Mouse (Mus musculus) limb, embryonic 12.5 days (tissue): ENCODE measurements at regions not wholly inside any gene's neighbourhood (a gene's known extent, or its start where the extent isn't known, plus 50 kb on each side); places are given as distances from the start of the nearest gene placed in this dataset.

ENCODE experiments used
- ATAC-seq: fragments of 200-750 bp; cut with Nextera tagmentation; 2 replicates; pipeline ENCODE4 v1.8.0; 2017; ENCODE audit warnings: low read depth, moderate TSS enrichment; ENCODE audit not compliant: insufficient number of reproducible peaks, insufficient read depth, low FRiP score, low TSS enrichment
- H3K27ac ChIP-seq: fragments of 300-500 bp; sonication (generic); 2 replicates; pipeline ENCODE4 v1.5.1; 2016; ENCODE audit warnings: mild to moderate bottlenecking, moderate library complexity
- H3K27me3 ChIP-seq: fragments of 300-500 bp; sonication (generic); 2 replicates; pipeline ENCODE4 v1.6.1; 2016; ENCODE audit warnings: mild to moderate bottlenecking, moderate library complexity
- H3K36me3 ChIP-seq: fragments of 300-500 bp; sonication (generic); 2 replicates; pipeline ENCODE4 v1.6.1; 2016; ENCODE audit warnings: mild to moderate bottlenecking, moderate library complexity
- H3K4me1 ChIP-seq: fragments of 300-500 bp; sonication (generic); replicated peaks from 2 replicates; pipeline ENCODE4 v1.6.1; 2016
- H3K4me2 ChIP-seq: fragments of 300-500 bp; sonication (generic); 2 replicates; pipeline ENCODE4 v1.6.1; 2016; ENCODE audit warnings: mild to moderate bottlenecking, moderate library complexity
- H3K4me3 ChIP-seq: fragments of 300-500 bp; sonication (generic); replicated peaks from 2 replicates; pipeline ENCODE4 v1.5.1; 2016; ENCODE audit warnings: mild to moderate bottlenecking
- H3K9ac ChIP-seq: fragments of 300-500 bp; sonication (generic); replicated peaks from 2 replicates; pipeline ENCODE4 v1.6.1; 2016; ENCODE audit warnings: mild to moderate bottlenecking, moderate library complexity
- H3K9me3 ChIP-seq: fragments of 300-500 bp; sonication (generic); 2 replicates; pipeline ENCODE4 v1.6.1; 2016; ENCODE audit warnings: mild to moderate bottlenecking, moderate library complexity
- WGBS: fragments of 180-500 bp; shearing (Covaris S2); methylation state at CpG from one replicate; pipeline ENCODE4 v1.1.7; 2016; 5-methylcytosine and 5-hydroxymethylcytosine counted together

- H3K27me3 ChIP-seq: no peaks in the 10 kb centered on the region; the same call in 1 of the 2 replicates
- no peak overlapping the region for H3K27ac ChIP-seq
- H3K4me2 ChIP-seq: no peak overlapping the region
- no peak overlapping the region for H3K4me3 ChIP-seq
- ATAC-seq: no peak
- peaks cover 3% of the 10 kb centered on the region; the same call in 1 of the 2 replicates for H3K4me1 ChIP-seq
- H3K36me3 ChIP-seq: no peaks in the 10 kb centered on the region
- no peak overlapping the region for H3K9ac ChIP-seq
- WGBS: 69% methylated on average over 7 of the region's 7 CpGs
- no peaks in the 10 kb centered on the region for H3K9me3 ChIP-seq
Measured at GRCm38 (mm10) chr3:144107664-144108063, 97.4 kb downstream of the Lmo4 start.

DNA sequence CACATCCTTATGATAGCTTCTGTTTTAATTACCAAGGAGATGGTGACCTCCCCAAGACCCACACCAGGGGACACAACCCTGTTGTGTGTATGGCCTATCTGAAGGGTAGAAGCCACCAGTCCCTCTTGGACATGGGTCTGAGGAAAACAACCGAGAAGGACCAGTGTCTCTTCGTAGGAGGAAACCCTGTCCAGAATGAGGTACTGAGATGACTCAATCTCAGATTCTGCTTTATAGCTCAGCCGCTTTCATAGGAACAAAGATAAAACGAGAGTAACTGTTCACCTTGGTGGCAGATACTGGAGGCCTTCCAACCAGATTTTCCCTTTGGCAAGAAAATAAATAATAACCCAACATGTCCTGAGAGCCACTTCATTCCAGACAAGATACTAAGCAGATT, 100.7 kb downstream of the Lmo4 start:
- Histone ChIP-seq H3K4me3 (no peak overlapping the region), H3K4me2 (no peak overlapping the region), H3K36me3 (no peaks in the 10 kb centered on the region), H3K9me3 (no peaks in the 10 kb centered on the region), H3K9ac (no peak overlapping the region), H3K27me3 (no peaks in the 10 kb centered on the region), H3K27ac (no peak overlapping the region), H3K4me1 (peaks cover 13% of the 10 kb centered on the region)
- ATAC-seq: no peak
- WGBS: 84% methylated on average over 4 of the region's 4 CpGs

DNA sequence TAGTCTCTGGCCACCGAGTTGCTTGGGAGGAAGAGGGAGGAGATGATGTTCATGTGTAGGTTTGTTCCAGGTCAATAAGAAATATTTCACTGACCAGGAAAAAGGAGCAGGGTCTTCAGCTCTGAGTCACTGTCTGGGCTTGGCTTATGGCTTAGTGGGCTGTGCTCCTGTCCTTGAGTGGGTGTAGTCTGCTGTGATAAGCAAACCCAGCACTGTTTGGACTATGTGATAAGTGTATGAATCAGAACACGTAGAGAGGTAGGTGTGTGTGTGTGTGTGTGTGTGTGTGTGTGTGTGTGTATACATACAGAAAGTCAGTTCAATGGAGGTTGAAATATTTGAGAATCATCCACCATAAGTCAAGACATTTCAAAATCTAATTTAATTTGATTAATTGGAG, 105.6 kb downstream of the Lmo4 start:
- Histone ChIP-seq H3K9ac (no peak overlapping the region), H3K4me1 (peaks cover 35% of the 10 kb centered on the region), H3K27me3 (peaks cover 4% of the 10 kb centered on the region; the same call in 1 of the 2 replicates), H3K4me2 (no peak overlapping the region), H3K27ac (no peak overlapping the region), H3K36me3 (no peaks in the 10 kb centered on the region), H3K9me3 (no peaks in the 10 kb centered on the region), H3K4me3 (no peak overlapping the region)
- no peak for ATAC-seq
- WGBS: 84% methylated on average over 2 of the region's 2 CpGs

DNA sequence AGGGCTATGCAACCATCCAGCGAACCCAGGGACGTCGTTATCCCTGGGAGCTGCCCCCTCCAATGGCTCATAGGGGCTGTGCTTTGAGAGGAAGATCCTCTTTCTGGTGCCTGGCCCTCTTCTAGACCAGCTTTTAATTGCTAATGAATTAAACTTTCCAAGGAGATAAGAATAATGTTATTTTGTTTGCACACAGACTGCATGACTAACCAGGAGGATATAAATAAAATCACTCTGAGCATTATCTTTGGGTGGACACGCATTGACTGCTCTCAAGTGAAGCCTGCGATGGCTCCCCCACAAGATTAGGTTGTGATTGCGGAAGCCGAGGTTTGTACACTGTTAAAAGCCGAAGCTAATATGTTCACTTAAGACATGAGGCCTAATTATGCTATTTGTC, 106.3 kb downstream of the Lmo4 start:
- Histone ChIP-seq H3K9ac (no peak overlapping the region), H3K27me3 (peaks cover 4% of the 10 kb centered on the region; the same call in 1 of the 2 replicates), H3K4me2 (no peak overlapping the region), H3K4me1 (peaks cover 35% of the 10 kb centered on the region), H3K36me3 (no peaks in the 10 kb centered on the region), H3K4me3 (no peak overlapping the region), H3K9me3 (no peaks in the 10 kb centered on the region), H3K27ac (no peak overlapping the region)
- ATAC-seq: no peak
- 66% methylated on average over 8 of the region's 8 CpGs for WGBS

DNA sequence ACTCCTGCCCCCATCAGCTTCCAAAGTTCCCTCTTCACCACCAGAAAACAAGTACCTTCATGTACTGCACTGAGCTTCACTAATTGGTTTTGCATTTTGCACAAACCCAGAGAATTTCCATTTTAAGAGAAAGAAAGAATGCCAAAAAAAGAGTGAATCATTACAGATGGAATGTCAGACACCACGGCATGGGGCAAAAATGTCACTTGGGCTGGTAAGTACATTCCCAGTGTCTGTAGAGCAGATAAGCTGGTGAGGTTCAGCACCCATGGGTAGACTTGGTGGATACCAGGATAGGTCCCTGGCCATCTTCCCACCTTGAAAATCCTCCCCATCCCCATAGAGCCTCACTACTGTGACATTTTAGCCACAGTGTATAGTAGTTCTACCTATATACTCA, 113.8 kb downstream of the Lmo4 start:
- WGBS: 89% methylated on average over 1 of the region's 1 CpGs

DNA sequence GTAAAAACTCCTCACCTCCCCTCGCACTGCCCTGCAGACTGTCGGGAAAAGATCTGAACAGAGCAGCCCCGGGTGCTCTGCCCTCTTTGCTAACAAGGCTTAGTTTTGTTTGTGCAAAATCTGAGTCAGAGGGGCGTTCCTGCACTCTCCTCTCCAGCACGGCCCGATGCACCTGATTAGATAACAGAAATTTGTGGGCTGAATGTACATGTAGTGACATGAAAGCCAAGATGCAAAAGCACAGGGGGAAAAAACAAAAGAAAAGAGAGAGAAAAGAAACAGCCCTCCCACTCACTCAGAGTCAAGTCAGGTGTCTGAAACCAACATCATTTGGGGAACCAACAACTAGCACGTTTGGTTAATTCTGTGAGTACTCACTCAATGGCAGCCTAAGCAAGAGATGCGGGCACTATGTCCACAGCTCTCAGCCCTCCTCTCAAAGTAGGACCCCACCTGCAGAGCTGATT, 115.2 kb downstream of the Lmo4 start:
- WGBS: 64% methylated on average over 8 of the region's 8 CpGs
- Histone ChIP-seq H3K27me3 (no peaks in the 10 kb centered on the region; the same call in 1 of the 2 replicates), H3K9me3 (no peaks in the 10 kb centered on the region), H3K36me3 (no peaks in the 10 kb centered on the region), H3K9ac (no peak overlapping the region), H3K27ac (no peak overlapping the region), H3K4me2 (no peak overlapping the region), H3K4me3 (no peak overlapping the region), H3K4me1 (peaks cover 11% of the 10 kb centered on the region; the same call in 1 of the 2 replicates)
- ATAC-seq: no peak

More for the DNA sequence above, 113.8 kb downstream of the Lmo4 start:
- H3K36me3 ChIP-seq: no peaks in the 10 kb centered on the region
- H3K27me3 ChIP-seq: no peaks in the 10 kb centered on the region; the same call in 1 of the 2 replicates
- peaks cover 11% of the 10 kb centered on the region; the same call in 1 of the 2 replicates for H3K4me1 ChIP-seq
- H3K27ac ChIP-seq: no peak overlapping the region
- H3K9ac ChIP-seq: no peak overlapping the region
- no peak for ATAC-seq
- no peaks in the 10 kb centered on the region for H3K9me3 ChIP-seq
- no peak overlapping the region for H3K4me2 ChIP-seq
- no peak overlapping the region for H3K4me3 ChIP-seq

DNA sequence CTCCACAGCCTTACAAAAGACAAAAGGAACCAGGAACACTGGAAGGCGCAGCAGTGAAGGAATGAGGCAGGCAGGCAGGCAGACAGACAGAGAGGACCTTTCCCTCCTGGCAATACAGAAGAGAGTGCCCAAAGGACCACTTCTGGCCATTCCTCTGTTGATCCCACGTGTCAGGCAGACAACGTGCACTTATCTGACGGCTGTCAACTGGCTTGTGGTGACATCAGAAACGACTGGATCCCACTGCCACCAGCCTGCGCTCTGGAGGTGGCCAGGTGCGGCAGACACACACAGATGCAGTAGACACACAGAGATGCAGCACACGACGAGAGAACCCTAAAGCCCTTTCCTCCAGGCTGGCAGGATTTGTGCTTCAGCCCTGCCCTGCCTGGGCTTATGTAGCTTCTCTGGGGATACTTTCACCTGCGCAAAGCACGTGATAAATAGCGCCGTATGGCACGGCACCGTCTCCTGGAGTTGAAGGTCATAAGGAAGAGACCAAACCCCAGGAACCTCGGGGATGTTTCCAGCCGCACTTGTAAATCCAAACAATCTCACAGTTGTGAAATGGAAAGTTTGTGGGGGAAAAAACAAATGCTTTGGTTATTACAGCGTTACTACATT, 116.6 kb downstream of the Lmo4 start:
- ATAC-seq: no peak
- Histone ChIP-seq H3K4me2 (no peak overlapping the region), H3K27me3 (no peaks in the 10 kb centered on the region; the same call in 1 of the 2 replicates), H3K9me3 (no peaks in the 10 kb centered on the region), H3K9ac (no peak overlapping the region), H3K4me3 (no peak overlapping the region), H3K4me1 (peaks cover 11% of the 10 kb centered on the region; the same call in 1 of the 2 replicates), H3K27ac (no peak overlapping the region), H3K36me3 (no peaks in the 10 kb centered on the region)
- WGBS: 70% methylated on average over 18 of the region's 18 CpGs

GRCm38 (mm10) chr3:144087771-144088170, 117.2 kb downstream of the Lmo4 start:
- peaks cover 11% of the 10 kb centered on the region; the same call in 1 of the 2 replicates for H3K4me1 ChIP-seq
- H3K4me2 ChIP-seq: no peak overlapping the region
- H3K9me3 ChIP-seq: no peaks in the 10 kb centered on the region
- no peaks in the 10 kb centered on the region for H3K36me3 ChIP-seq
- H3K27me3 ChIP-seq: no peaks in the 10 kb centered on the region; the same call in 1 of the 2 replicates
- ATAC-seq: no peak
- H3K27ac ChIP-seq: no peak overlapping the region
- no peak overlapping the region for H3K4me3 ChIP-seq
- no peak overlapping the region for H3K9ac ChIP-seq
- 82% methylated on average over 7 of the region's 7 CpGs for WGBS

- Histone ChIP-seq H3K4me1 (peaks cover 11% of the 10 kb centered on the region; the same call in 1 of the 2 replicates), H3K9me3 (no peaks in the 10 kb centered on the region), H3K36me3 (no peaks in the 10 kb centered on the region), H3K4me3 (no peak overlapping the region), H3K27me3 (no peaks in the 10 kb centered on the region; the same call in 1 of the 2 replicates), H3K27ac (no peak overlapping the region), H3K9ac (no peak overlapping the region), H3K4me2 (no peak overlapping the region)
- ATAC-seq: no peak
- 87% methylated on average over 3 of the region's 3 CpGs for WGBS
Measured at GRCm38 (mm10) chr3:144086176-144086575, 118.8 kb downstream of the Lmo4 start.

DNA sequence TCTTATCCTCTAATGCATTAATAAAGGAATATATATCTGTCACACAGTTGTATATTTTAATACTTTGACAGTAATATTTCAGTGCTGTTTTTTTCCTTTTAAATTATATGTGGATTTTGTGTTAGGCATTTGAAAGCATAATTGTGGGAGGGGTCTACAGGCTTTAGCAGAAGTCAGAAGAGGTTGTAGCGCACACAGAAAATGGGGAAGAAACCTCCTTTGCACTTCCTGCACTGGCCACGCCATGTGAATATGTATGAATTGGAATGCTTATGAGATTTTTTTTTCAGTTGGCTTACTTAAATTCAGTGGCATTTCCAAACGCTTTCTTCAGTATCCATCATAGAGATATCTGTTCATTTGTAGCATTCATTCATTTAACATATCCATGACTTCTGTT, 125.1 kb downstream of the Lmo4 start:
- H3K9me3 ChIP-seq: no peaks in the 10 kb centered on the region
- no peak overlapping the region for H3K4me3 ChIP-seq
- H3K9ac ChIP-seq: no peak overlapping the region
- H3K27me3 ChIP-seq: no peaks in the 10 kb centered on the region
- no peaks in the 10 kb centered on the region for H3K36me3 ChIP-seq
- H3K4me1 ChIP-seq: no peaks in the 10 kb centered on the region
- no peak overlapping the region for H3K27ac ChIP-seq
- H3K4me2 ChIP-seq: no peak overlapping the region
- no peak for ATAC-seq
- 88% methylated on average over 3 of the region's 3 CpGs for WGBS

DNA sequence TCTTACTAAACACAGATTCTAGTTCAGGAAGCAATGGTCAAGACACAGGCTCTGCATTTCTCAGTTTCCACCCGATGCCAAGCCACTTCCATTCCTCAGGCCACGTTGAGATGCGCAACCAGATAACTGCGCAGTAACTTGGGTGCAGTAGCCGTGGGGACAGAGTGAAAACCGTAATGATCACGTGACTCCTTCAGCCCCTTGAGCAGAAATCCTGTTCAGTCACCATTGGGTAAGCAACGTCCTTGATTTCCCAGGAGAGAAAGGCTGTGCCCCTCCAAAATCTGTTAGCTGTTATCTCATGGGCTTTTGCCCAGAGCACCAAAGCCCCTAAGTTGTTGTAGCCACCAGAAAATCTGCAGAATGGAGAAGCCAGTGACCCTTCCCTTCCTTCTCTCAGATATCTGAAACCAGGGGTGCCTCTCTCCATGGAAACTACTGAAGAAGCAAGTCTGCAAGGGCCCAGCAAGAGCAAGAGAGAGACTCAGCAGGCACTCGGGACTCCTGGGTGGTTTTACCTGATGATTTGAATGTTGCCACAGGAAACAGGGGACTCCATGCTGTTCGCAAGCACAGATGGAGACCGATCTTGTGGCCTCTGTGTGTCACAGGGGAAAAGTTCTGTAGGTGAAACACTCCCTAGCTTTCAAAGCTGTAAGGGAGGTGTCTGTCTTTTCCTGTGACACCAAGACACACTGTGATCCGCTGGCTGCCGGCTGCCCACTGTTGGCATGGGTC, 126.7 kb downstream of the Lmo4 start:
- 79% methylated on average over 13 of the region's 13 CpGs for WGBS
- no peak for ATAC-seq
- Histone ChIP-seq H3K9me3 (no peaks in the 10 kb centered on the region), H3K4me2 (no peak overlapping the region), H3K4me1 (no peaks in the 10 kb centered on the region), H3K4me3 (no peak overlapping the region), H3K9ac (no peak overlapping the region), H3K27me3 (no peaks in the 10 kb centered on the region), H3K27ac (no peak overlapping the region), H3K36me3 (no peaks in the 10 kb centered on the region)
